Mouse (Mus musculus) adrenal gland, adult (tissue): ENCODE measurements around the gene Elmo1.

Experiments
- DNase-seq, 2 experiments: peaks; one replicate each; pipeline ENCODE4 v3.0.0; 2022 to 2023; ENCODE audit warnings: low spot score in 1 of 2; ENCODE audit not compliant: inconsistent age in 2 of 2

The Elmo1 gene

GRCm38 (mm10) chr13:20150130-20150835, 59.9 kb downstream of the Elmo1 start:
- no peak for DNase-seq

DNA sequence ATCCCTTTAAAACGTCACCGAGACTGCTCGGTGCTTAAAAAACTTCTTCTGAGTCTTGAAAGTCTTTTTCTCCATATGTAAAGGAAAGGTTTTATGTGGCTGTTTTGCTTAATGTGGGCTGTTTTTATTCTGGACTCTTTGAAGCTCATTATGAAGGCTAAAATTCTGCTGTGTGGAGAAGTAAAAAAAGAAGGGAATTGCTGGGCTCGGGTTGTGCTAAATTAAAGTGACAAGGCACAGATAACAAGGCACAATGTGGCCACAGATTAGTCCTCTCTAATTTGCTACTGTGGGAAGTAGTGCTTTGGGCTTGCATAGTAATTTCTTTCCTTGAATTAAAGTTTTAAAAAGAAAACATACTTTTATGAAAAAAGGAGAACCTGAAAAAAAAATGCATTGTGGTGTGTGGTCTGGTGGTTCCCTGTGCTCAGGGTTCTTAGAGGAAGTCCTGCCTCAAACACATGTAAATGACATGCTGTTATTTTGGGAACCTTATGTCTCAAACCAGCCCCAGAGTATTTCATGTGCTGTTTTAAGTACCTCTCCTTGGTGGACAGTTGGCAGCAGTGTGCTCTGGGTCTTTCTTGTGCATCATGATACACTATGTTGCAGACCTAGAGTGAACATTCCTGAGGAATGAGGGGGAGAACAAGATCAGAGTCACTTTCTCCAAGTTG, 61.0 kb downstream of the Elmo1 start:
- no peak for DNase-seq

GRCm38 (mm10) chr13:20157059-20157458, 66.7 kb downstream of the Elmo1 start:
- no peak for DNase-seq

DNA sequence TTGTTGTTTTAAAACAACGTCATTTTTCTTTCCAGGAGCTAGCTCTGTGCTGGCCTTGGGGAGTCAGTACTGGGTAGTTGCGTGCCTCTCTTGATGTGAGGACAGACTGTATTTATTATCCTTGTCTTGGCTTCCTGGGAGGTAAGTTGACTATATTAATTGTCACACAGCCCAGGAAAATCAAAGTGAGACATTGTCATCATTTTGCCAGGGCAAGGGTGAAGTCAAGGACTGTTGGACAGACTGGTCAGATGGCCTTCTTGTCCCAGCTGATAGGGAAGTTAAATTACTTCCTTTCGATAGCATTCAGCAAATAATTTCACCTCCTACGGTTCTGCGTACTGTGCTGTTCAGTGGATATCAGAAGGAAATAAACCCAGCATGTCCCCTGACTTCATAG, 67.1 kb downstream of the Elmo1 start:
- peak in 1 of 2 experiments; percentile 81 for DNase-seq

DNA sequence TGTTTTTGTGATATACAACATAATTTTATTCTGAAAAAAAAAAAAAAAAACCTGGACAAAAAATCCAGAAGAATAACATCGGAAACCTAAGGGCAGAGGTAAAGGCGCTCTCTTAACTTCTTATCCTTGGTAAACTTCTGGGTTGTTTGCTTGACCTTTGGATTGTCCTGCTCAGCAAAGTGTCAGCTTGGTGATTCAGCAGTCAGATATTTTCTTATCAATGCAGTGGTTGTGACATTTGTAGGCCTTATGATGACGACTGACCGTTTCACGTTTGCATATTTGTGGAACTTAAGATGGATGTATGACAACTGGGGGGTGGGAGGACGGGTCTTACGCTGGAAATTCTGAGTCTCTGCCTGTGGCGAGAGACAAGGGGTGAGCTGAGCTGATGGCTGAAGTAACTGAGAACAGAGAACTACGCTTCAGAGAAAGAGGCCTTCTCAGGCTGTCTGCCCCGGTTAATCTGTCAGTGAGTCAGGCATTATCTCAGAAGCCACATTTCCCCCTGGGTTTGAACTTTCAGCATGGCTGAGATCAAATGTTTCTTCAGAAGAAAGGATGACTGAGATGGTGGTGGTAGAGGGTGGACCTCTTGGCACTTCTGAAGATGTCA, 73.1 kb downstream of the Elmo1 start:
- peak; percentile 48 to 85 for DNase-seq

DNA sequence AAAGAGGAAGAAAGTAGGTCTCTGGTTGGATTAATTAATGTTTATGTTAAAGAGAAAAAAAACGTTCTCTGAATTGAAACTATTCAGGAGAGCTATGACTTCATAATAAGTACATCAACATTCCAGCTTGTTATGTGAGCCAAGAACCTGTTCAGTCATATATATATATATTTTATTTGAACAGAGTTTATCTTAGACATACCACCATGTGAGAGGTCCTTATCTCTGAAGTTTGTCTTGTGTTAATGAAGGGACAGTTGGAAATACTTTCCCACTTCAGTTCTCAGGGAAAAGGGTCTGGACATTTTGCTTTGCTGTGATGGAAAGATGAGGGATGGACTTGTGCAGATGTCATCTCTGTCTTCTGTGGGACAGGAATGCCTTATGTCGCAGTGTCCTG, 74.4 kb downstream of the Elmo1 start:
- no peak for DNase-seq

DNA sequence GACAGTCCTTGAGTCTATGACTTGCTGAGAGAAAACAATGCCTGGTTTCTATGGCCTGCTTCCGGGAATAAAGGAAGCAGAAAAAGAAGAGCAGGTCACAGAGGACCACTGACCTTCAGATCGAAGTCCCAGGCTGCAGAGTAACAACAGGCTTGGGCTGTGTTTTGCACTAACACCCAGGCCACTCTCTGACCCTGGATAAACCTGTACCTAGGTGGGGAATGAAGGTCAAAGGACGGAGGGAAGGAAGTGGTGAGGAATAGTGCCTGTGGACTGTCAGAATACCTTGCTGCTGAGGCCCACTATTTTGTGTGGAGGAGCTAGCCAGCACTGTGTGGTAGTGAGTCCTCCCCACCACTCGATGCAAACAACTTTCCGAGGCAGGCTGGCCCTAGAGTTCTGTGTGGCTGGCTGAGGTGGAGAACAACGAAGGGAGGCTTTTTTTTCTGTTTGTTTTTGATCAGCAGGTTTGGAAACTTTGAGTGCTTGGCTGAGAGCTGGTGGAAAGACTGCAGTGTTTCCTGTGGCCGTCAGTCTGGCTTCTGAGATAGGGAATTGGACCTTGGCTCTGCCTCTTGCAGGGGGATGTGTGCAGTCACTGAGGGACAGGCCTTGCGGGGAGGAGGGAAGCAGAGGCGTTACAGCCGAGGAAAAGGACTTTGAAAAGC, 83.7 kb downstream of the Elmo1 start:
- DNase-seq: peak; percentile 40 to 79

- no peak for DNase-seq
Observed at GRCm38 (mm10) chr13:20174655-20175280, 84.4 kb downstream of the Elmo1 start.

GRCm38 (mm10) chr13:20180738-20181137, 90.3 kb downstream of the Elmo1 start:
- no peak for DNase-seq

DNA sequence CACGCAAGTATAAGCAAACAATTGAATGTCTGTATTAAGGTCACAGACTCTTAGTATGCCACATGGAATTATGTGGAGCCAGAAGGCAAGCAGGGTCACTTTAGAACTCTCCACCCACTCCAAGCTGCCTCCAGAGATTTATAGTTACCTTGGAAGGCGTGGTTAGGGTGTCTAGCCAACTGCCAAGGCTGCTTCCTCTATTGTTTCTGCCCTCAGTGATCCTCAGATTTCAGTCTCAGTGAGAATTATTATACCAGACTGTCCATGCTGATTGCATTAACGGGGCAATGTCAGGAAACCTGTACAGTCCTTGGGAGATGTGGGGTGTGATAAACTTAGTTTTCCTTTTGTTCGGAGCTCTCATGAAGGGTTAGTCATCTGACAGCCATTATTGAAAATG, 90.9 kb downstream of the Elmo1 start:
- DNase-seq: peak; percentile 40 to 91

GRCm38 (mm10) chr13:20182239-20182825, 91.9 kb downstream of the Elmo1 start:
- peak; percentile 23 to 65 for DNase-seq

- peak; percentile 39 to 76 for DNase-seq
Observed at GRCm38 (mm10) chr13:20183512-20184238, 93.3 kb downstream of the Elmo1 start.

- DNase-seq: no peak
Observed at GRCm38 (mm10) chr13:20184239-20185033, 94.0 kb downstream of the Elmo1 start.

- DNase-seq: no peak
Observed at GRCm38 (mm10) chr13:20185034-20185846, 94.8 kb downstream of the Elmo1 start.

- no peak for DNase-seq
Observed at GRCm38 (mm10) chr13:20185847-20186213, 95.4 kb downstream of the Elmo1 start.

DNA sequence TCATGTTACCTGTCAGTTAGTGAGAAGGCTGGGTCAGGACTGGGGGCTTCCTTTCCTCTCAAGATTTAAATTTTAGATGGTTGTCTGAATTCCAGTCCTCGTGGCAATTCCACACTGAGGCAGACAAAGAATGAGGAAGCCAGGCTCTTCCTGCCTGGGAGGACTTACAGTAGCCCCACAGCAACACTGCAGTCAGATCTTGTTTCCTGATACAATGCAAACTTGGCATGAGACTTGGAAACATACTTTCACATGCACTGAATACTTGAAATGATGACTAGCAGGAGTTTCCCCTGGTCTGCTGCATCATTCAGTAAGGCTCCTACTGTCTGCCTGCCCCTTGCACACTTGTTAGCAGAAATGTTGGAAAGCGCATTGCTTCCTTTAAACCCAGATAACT, 97.3 kb downstream of the Elmo1 start:
- DNase-seq: no peak

GRCm38 (mm10) chr13:20192009-20192584, 101.7 kb downstream of the Elmo1 start:
- no peak for DNase-seq

DNA sequence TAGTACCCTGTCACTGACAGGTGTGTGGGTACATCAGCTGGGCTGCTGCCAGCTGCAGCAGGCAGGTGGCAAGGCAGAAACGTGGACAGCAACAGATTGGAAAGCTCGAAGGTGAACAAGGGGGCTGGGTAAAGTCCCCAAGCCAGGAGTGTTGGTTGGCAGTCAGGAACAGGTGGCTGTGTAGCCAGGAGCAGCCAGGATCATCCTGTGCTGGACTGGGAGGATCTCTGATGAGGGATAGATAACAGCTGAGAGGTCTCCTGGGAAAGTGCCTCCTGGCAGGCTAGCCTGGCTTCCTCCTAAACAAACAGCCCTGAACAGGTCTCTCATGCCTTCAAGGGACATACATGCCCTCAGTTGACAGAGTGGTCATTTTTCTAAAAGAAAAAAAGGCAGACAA, 110.2 kb downstream of the Elmo1 start:
- no peak for DNase-seq
